Mouse (Mus musculus): ENCODE data around the gene Dio1.

GRCm38 (mm10) chr4:107245368-107245767 is 61.6 kb downstream of the Dio1 start:
- TF ChIP-seq CTCF (IDR thresholded peaks at IDR 0.05) (no peak), EP300 (IDR thresholded peaks at IDR 0.05) (no peak)
